Mouse (Mus musculus): ENCODE data around the gene Fahd1.

The Fahd1 gene

GRCm38 (mm10) chr17:24890151-24891092 lies 40.3 kb upstream of the Fahd1 start:
- DNase-seq (ENCODE audit: low read depth, low spot score) = no peak
- Histone ChIP-seq H3K27me3 (ENCODE audit: control insufficient read depth, insufficient read depth, low read length, poor library complexity, severe bottlenecking) (no peaks in the 10 kb centered on the region), H3K36me3 (ENCODE audit: control insufficient read depth, insufficient read depth, low read length, poor library complexity, severe bottlenecking) (peaks cover 2% of the 10 kb centered on the region)

GRCm38 (mm10) chr17:24888862-24889261 lies 38.7 kb upstream of the Fahd1 start:
- Histone ChIP-seq H3K36me3 (ENCODE audit: control insufficient read depth, insufficient read depth, low read length, poor library complexity, severe bottlenecking) (peaks cover 2% of the 10 kb centered on the region), H3K27me3 (ENCODE audit: control insufficient read depth, insufficient read depth, low read length, poor library complexity, severe bottlenecking) (no peaks in the 10 kb centered on the region)
- DNase-seq (ENCODE audit: low read depth, low spot score) = no peak

- Histone ChIP-seq H3K36me3 (ENCODE audit: control insufficient read depth, insufficient read depth, low read length, poor library complexity, severe bottlenecking) (peaks cover 9% of the 10 kb centered on the region), H3K27me3 (ENCODE audit: control insufficient read depth, insufficient read depth, low read length, poor library complexity, severe bottlenecking) (no peaks in the 10 kb centered on the region)
- peak; percentile 19 for DNase-seq (ENCODE audit: low read depth, low spot score)
Measured at GRCm38 (mm10) chr17:24887291-24888080, 37.3 kb upstream of the Fahd1 start.

GRCm38 (mm10) chr17:24886932-24887271 lies 36.7 kb upstream of the Fahd1 start:
- Histone ChIP-seq H3K36me3 (ENCODE audit: control insufficient read depth, insufficient read depth, low read length, poor library complexity, severe bottlenecking) (peaks cover 9% of the 10 kb centered on the region), H3K27me3 (ENCODE audit: control insufficient read depth, insufficient read depth, low read length, poor library complexity, severe bottlenecking) (no peaks in the 10 kb centered on the region)
- peak; percentile 18 for DNase-seq (ENCODE audit: low read depth, low spot score)

- no peaks in the 10 kb centered on the region for H3K27me3 ChIP-seq (ENCODE audit: control insufficient read depth, insufficient read depth, low read length, poor library complexity, severe bottlenecking)
- peaks cover 9% of the 10 kb centered on the region for H3K36me3 ChIP-seq (ENCODE audit: control insufficient read depth, insufficient read depth, low read length, poor library complexity, severe bottlenecking)
- DNase-seq (ENCODE audit: low read depth, low spot score) = peak; percentile 99
Measured at GRCm38 (mm10) chr17:24886134-24886931, 36.2 kb upstream of the Fahd1 start, which contains the start of the genes Nubp2 and Spsb3. Nubp2 (minus strand) TSS chr17:24886349. Spsb3 (plus strand) TSS chr17:24886643.

- Histone ChIP-seq H3K27me3 (ENCODE audit: control insufficient read depth, insufficient read depth, low read length, poor library complexity, severe bottlenecking) (no peaks in the 10 kb centered on the region), H3K36me3 (ENCODE audit: control insufficient read depth, insufficient read depth, low read length, poor library complexity, severe bottlenecking) (peaks cover 9% of the 10 kb centered on the region)
Measured at GRCm38 (mm10) chr17:24885356-24886133, 35.4 kb upstream of the Fahd1 start.

GRCm38 (mm10) chr17:24884391-24884790 lies 34.2 kb upstream of the Fahd1 start:
- no peak for DNase-seq (ENCODE audit: low read depth, low spot score)
- H3K36me3 ChIP-seq (ENCODE audit: control insufficient read depth, insufficient read depth, low read length, poor library complexity, severe bottlenecking) = peaks cover 9% of the 10 kb centered on the region
- H3K27me3 ChIP-seq (ENCODE audit: control insufficient read depth, insufficient read depth, low read length, poor library complexity, severe bottlenecking) = no peaks in the 10 kb centered on the region

More at GRCm38 (mm10) chr17:24885356-24886133, 35.4 kb upstream of the Fahd1 start:
- DNase-seq (ENCODE audit: low read depth, low spot score) = no peak

GRCm38 (mm10) chr17:24881738-24882440 lies 31.7 kb upstream of the Fahd1 start:
- H3K36me3 ChIP-seq (ENCODE audit: control insufficient read depth, insufficient read depth, low read length, poor library complexity, severe bottlenecking) = peaks cover 9% of the 10 kb centered on the region
- DNase-seq (ENCODE audit: low read depth, low spot score) = peak; percentile 60
- H3K27me3 ChIP-seq (ENCODE audit: control insufficient read depth, insufficient read depth, low read length, poor library complexity, severe bottlenecking) = no peaks in the 10 kb centered on the region

GRCm38 (mm10) chr17:24878531-24878930 lies 28.4 kb upstream of the Fahd1 start:
- Histone ChIP-seq H3K27me3 (ENCODE audit: control insufficient read depth, insufficient read depth, low read length, poor library complexity, severe bottlenecking) (no peaks in the 10 kb centered on the region), H3K36me3 (ENCODE audit: control insufficient read depth, insufficient read depth, low read length, poor library complexity, severe bottlenecking) (peaks cover 8% of the 10 kb centered on the region; the same call in 1 of the 2 replicates)
- no peak for DNase-seq (ENCODE audit: low read depth, low spot score)

- H3K27me3 ChIP-seq (ENCODE audit: control insufficient read depth, insufficient read depth, low read length, poor library complexity, severe bottlenecking) = no peaks in the 10 kb centered on the region
- no peak for DNase-seq (ENCODE audit: low read depth, low spot score)
- H3K36me3 ChIP-seq (ENCODE audit: control insufficient read depth, insufficient read depth, low read length, poor library complexity, severe bottlenecking) = peaks cover 5% of the 10 kb centered on the region; the same call in 1 of the 2 replicates
Measured at GRCm38 (mm10) chr17:24878117-24878397, 27.9 kb upstream of the Fahd1 start.

GRCm38 (mm10) chr17:24877336-24878116 lies 27.4 kb upstream of the Fahd1 start:
- DNase-seq (ENCODE audit: low read depth, low spot score) = no peak
- Histone ChIP-seq H3K27me3 (ENCODE audit: control insufficient read depth, insufficient read depth, low read length, poor library complexity, severe bottlenecking) (no peaks in the 10 kb centered on the region), H3K36me3 (ENCODE audit: control insufficient read depth, insufficient read depth, low read length, poor library complexity, severe bottlenecking) (peaks cover under 1% of the 10 kb centered on the region; the same call in 1 of the 2 replicates)

- no peak for DNase-seq (ENCODE audit: low read depth, low spot score)
- Histone ChIP-seq H3K27me3 (ENCODE audit: control insufficient read depth, insufficient read depth, low read length, poor library complexity, severe bottlenecking) (no peaks in the 10 kb centered on the region), H3K36me3 (ENCODE audit: control insufficient read depth, insufficient read depth, low read length, poor library complexity, severe bottlenecking) (no peaks in the 10 kb centered on the region)
Measured at GRCm38 (mm10) chr17:24874989-24875388, 24.8 kb upstream of the Fahd1 start.

GRCm38 (mm10) chr17:24874405-24874745 lies 24.2 kb upstream of the Fahd1 start:
- DNase-seq (ENCODE audit: low read depth, low spot score) = no peak
- no peaks in the 10 kb centered on the region for H3K36me3 ChIP-seq (ENCODE audit: control insufficient read depth, insufficient read depth, low read length, poor library complexity, severe bottlenecking)
- no peaks in the 10 kb centered on the region for H3K27me3 ChIP-seq (ENCODE audit: control insufficient read depth, insufficient read depth, low read length, poor library complexity, severe bottlenecking)
